Mouse (Mus musculus): ENCODE data around the gene Atp5d.

GRCm38 (mm10) chr10:80143664-80144063 lies 5.2 kb downstream of the Atp5d start:
- no peak for TF ChIP-seq CTCF (IDR thresholded peaks at IDR 0.05; ENCODE audit: low read depth)
- TF ChIP-seq EP300 (IDR thresholded peaks at IDR 0.05; ENCODE audit: low read depth), result no peak
